Mouse (Mus musculus): Measurements from ENCODE around the gene Gfap.

- no peak for TF ChIP-seq CTCF (IDR thresholded peaks at IDR 0.05; ENCODE audit: borderline replicate concordance, insufficient read depth, low read depth, low read length)
- TF ChIP-seq POLR2A (IDR thresholded peaks at IDR 0.05; ENCODE audit: borderline replicate concordance, insufficient read depth, low read length): no peak
These were observed 62.0 kb downstream of the Gfap start for GRCm38 (mm10) chr11:102838616-102839150.

Measured in cerebellum, adult 2 months (tissue).